Comparison of ENCODE assay signal across 15 mouse cellular contexts in the genomic region with DNA sequence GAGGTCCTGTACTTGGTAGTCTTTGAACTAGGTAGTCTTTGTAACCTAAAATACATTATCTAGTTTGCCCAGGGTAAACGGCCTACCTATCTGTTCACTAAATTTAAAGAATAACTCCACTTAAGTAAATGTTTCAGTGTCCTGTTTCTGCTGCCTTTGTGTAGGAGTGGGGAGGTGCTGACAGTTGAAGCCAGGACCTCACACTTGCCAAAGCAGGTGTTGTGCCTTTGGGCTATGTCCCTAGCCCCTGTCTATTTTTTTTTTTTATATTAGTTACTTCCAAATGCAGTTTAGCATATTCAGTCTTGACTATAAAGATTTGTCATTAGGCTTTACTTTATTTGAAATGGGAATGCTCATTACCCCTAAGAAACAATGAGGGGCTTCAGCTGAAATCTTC.
"Had no signal": no experiment of that assay in that cellular context is flagged by ENCODE, and none has a peak within 500 bp of the region (broad histone marks: within the 10 kb centered on the region; RNA-seq: fewer than 3 reads in every experiment).

No protein-coding gene starts in this region.

- H3K36me3 ChIP-seq: stomach, embryonic 15.5 days had no signal

- H3K4me2 ChIP-seq: neural tube, embryonic 13.5 days; neural tube, embryonic 15.5 days; stomach, embryonic 15.5 days had no signal

- DNase-seq: retina, postnatal 1 day; right cerebral cortex, adult 18-20 months; right cerebral cortex, postnatal 14 days; right cerebral cortex, postnatal 25 days; right cerebral cortex, postnatal 4 days; spleen, adult 18-20 months; thymus, adult 18-20 months; thymus, adult 2 months; thymus, postnatal 14 days; thymus, postnatal 25 days; thymus, postnatal 36 days; thymus, postnatal 4 days had no signal

- H3K4me3 ChIP-seq: neural tube, embryonic 13.5 days; neural tube, embryonic 15.5 days; stomach, embryonic 15.5 days had no signal

- H3K27me3 ChIP-seq: neural tube, embryonic 13.5 days; neural tube, embryonic 15.5 days; stomach, embryonic 15.5 days had no signal
